Mouse (Mus musculus): Measurements from ENCODE around the gene Pgk1. TPM values are rescaled to one million over a fixed set of nuclear protein-coding genes. Genes with fewer than 3 reads are reported as not detected.

Gene Pgk1
- 280 and 296 TPM in 2 replicates for polyA plus RNA-seq (2015; fragmentation: Nextera tagmentation; extraction: Ambion mirVana)

GRCm38 (mm10) chrX:106186713-106187649 lies at the start of gene Pgk1:
Gene Pgk1 (plus strand): TSS chrX:106187100.
- TF ChIP-seq CTCF (IDR thresholded peaks at IDR 0.05; ENCODE audit: low read depth) = peak; percentile 14; the same call in 1 of the 2 replicates
- H3K27ac ChIP-seq = peak within 1 kb of the TSS; percentile 80
- no peaks in the 10 kb centered on the region for H3K27me3 ChIP-seq (ENCODE audit: insufficient read depth, low read length)
- peak; percentile 99 for ATAC-seq (replicated peaks; ENCODE audit: low FRiP score, low read depth)
- no peaks in the 10 kb centered on the region; the same call in none of the 2 replicates for H3K4me1 ChIP-seq (replicated peaks; ENCODE audit: insufficient read depth, low read length)
- peak within 1 kb of the TSS; percentile 62 for H3K4me2 ChIP-seq (ENCODE audit: low read length)
- WGBS = 22% methylated on average over 55 of the region's 55 CpGs
- peak within 1 kb of the TSS; percentile 38 for H3K4me3 ChIP-seq (replicated peaks; ENCODE audit: low read depth, low read length)
- no peaks in the 10 kb centered on the region for H3K9me3 ChIP-seq (replicated peaks; ENCODE audit: low read length)
- no peaks in the 10 kb centered on the region for H3K36me3 ChIP-seq (ENCODE audit: insufficient read depth, low read length)
- peak; percentile 94 for DNase-seq (ENCODE audit: low spot score)
- peak within 1 kb of the TSS; percentile 53 for H3K9ac ChIP-seq (ENCODE audit: low read depth, low read length)

- TF ChIP-seq CTCF (IDR thresholded peaks at IDR 0.05; ENCODE audit: low read depth) = no peak
- Histone ChIP-seq H3K9me3 (replicated peaks; ENCODE audit: low read length) (no peaks in the 10 kb centered on the region), H3K27me3 (ENCODE audit: insufficient read depth, low read length) (no peaks in the 10 kb centered on the region), H3K27ac (no peak overlapping the region), H3K36me3 (ENCODE audit: insufficient read depth, low read length) (no peaks in the 10 kb centered on the region), H3K4me2 (ENCODE audit: low read length) (no peak overlapping the region), H3K9ac (ENCODE audit: low read depth, low read length) (no peak overlapping the region), H3K4me1 (replicated peaks; ENCODE audit: insufficient read depth, low read length) (no peaks in the 10 kb centered on the region), H3K4me3 (replicated peaks; ENCODE audit: low read depth, low read length) (no peak overlapping the region)
- DNase-seq (ENCODE audit: low spot score) (no peak), ATAC-seq (replicated peaks; ENCODE audit: low FRiP score, low read depth) (no peak)
- WGBS = 83% methylated on average over 13 of the region's 13 CpGs
Measured at GRCm38 (mm10) chrX:106139309-106140070, 47.4 kb upstream of the Pgk1 start.

GRCm38 (mm10) chrX:106142936-106143335 lies 44.0 kb upstream of the Pgk1 start, which contains the start of gene Tlr13:
Gene Tlr13 (plus strand): TSS chrX:106143204.
- DNase-seq (ENCODE audit: low spot score) (no peak), ATAC-seq (replicated peaks; ENCODE audit: low FRiP score, low read depth) (no peak)
- Histone ChIP-seq H3K9me3 (replicated peaks; ENCODE audit: low read length) (no peaks in the 10 kb centered on the region), H3K4me2 (ENCODE audit: low read length) (no peak within 1 kb of the TSS), H3K4me1 (replicated peaks; ENCODE audit: insufficient read depth, low read length) (no peaks in the 10 kb centered on the region), H3K4me3 (replicated peaks; ENCODE audit: low read depth, low read length) (no peak within 1 kb of the TSS), H3K36me3 (ENCODE audit: insufficient read depth, low read length) (no peaks in the 10 kb centered on the region), H3K27ac (no peak within 1 kb of the TSS), H3K27me3 (ENCODE audit: insufficient read depth, low read length) (no peaks in the 10 kb centered on the region), H3K9ac (ENCODE audit: low read depth, low read length) (no peak within 1 kb of the TSS)
- no peak for TF ChIP-seq CTCF (IDR thresholded peaks at IDR 0.05; ENCODE audit: low read depth)
- WGBS = 85% methylated on average over 6 of the region's 6 CpGs

- no peak for ATAC-seq (replicated peaks; ENCODE audit: low FRiP score, low read depth)
- no peak for TF ChIP-seq CTCF (IDR thresholded peaks at IDR 0.05; ENCODE audit: low read depth)
- no peak for DNase-seq (ENCODE audit: low spot score)
- Histone ChIP-seq H3K9ac (ENCODE audit: low read depth, low read length) (no peak overlapping the region), H3K9me3 (replicated peaks; ENCODE audit: low read length) (no peaks in the 10 kb centered on the region), H3K4me1 (replicated peaks; ENCODE audit: insufficient read depth, low read length) (no peaks in the 10 kb centered on the region), H3K27ac (no peak overlapping the region), H3K27me3 (ENCODE audit: insufficient read depth, low read length) (no peaks in the 10 kb centered on the region), H3K4me3 (replicated peaks; ENCODE audit: low read depth, low read length) (no peak overlapping the region), H3K4me2 (ENCODE audit: low read length) (no peak overlapping the region), H3K36me3 (ENCODE audit: insufficient read depth, low read length) (no peaks in the 10 kb centered on the region)
- WGBS = 88% methylated on average over 1 of the region's 1 CpGs
Measured at GRCm38 (mm10) chrX:106148185-106148584, 38.7 kb upstream of the Pgk1 start.

- no peak for DNase-seq (ENCODE audit: low spot score)
- H3K27ac ChIP-seq = no peak overlapping the region
- no peaks in the 10 kb centered on the region for H3K36me3 ChIP-seq (ENCODE audit: insufficient read depth, low read length)
- no peak overlapping the region for H3K4me2 ChIP-seq (ENCODE audit: low read length)
- 71% methylated on average over 3 of the region's 3 CpGs for WGBS
- no peaks in the 10 kb centered on the region for H3K9me3 ChIP-seq (replicated peaks; ENCODE audit: low read length)
- no peak overlapping the region for H3K9ac ChIP-seq (ENCODE audit: low read depth, low read length)
- H3K4me1 ChIP-seq (replicated peaks; ENCODE audit: insufficient read depth, low read length) = no peaks in the 10 kb centered on the region
- no peak overlapping the region for H3K4me3 ChIP-seq (replicated peaks; ENCODE audit: low read depth, low read length)
- TF ChIP-seq CTCF (IDR thresholded peaks at IDR 0.05; ENCODE audit: low read depth) = no peak
- H3K27me3 ChIP-seq (ENCODE audit: insufficient read depth, low read length) = no peaks in the 10 kb centered on the region
- ATAC-seq (replicated peaks; ENCODE audit: low FRiP score, low read depth) = no peak
Measured at GRCm38 (mm10) chrX:106149460-106149859, 37.4 kb upstream of the Pgk1 start.

GRCm38 (mm10) chrX:106154180-106154586 lies 32.7 kb upstream of the Pgk1 start:
- Histone ChIP-seq H3K9ac (ENCODE audit: low read depth, low read length) (no peak overlapping the region), H3K27ac (no peak overlapping the region), H3K4me2 (ENCODE audit: low read length) (no peak overlapping the region), H3K4me1 (replicated peaks; ENCODE audit: insufficient read depth, low read length) (no peaks in the 10 kb centered on the region), H3K36me3 (ENCODE audit: insufficient read depth, low read length) (no peaks in the 10 kb centered on the region), H3K9me3 (replicated peaks; ENCODE audit: low read length) (no peaks in the 10 kb centered on the region), H3K4me3 (replicated peaks; ENCODE audit: low read depth, low read length) (no peak overlapping the region), H3K27me3 (ENCODE audit: insufficient read depth, low read length) (no peaks in the 10 kb centered on the region)
- TF ChIP-seq CTCF (IDR thresholded peaks at IDR 0.05; ENCODE audit: low read depth) = no peak
- ATAC-seq (replicated peaks; ENCODE audit: low FRiP score, low read depth) = no peak
- no peak for DNase-seq (ENCODE audit: low spot score)
